Mouse (Mus musculus): ENCODE measurements at regions not wholly inside any gene's neighbourhood (a gene's known extent, or its start where the extent isn't known, plus 50 kb on each side); places are given as distances from the start of the nearest gene placed in this dataset.

DNA sequence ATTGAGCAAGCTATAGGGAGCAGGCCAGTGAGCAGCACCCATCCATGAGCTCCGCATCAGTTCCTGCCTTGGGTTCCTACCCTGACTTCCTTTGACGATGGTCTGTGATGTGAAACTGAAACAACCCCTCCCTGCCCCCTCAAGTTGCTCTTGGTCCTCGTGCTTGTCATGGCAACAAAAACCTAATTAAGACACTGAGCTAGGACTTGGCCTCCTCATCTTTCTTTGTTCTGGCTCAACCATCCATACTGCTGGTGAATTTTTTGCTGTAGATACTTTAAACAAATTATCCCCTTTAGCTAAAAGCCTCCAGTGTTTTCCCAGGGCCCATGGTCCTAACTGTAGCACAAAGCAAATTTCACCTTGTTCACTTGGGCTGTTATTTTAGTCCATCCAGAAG is 129.9 kb upstream of the Peli2 start:
- no peak for DNase-seq (ENCODE audit: low spot score in 2 of 2)

DNA sequence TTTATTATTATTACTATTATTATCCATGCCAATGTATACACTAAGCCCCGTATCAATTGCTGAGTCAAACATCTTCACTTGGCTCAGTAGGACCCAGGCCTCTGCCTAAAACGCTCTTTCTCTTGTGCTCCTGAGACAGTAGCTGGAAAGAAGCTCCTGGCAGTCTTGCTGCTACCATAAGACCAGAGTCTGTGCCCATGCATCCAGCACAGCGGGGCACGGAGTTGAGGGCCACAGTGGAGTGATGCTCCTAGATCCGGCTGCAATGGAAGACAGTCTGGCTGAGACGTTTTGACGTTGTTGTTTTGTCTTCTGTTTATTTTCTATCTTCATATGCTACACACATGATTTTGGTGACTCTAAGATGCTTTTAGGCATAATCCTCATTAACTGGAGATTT is 129.1 kb upstream of the Peli2 start:
- DNase-seq (ENCODE audit: low spot score in 2 of 2): no peak

DNA sequence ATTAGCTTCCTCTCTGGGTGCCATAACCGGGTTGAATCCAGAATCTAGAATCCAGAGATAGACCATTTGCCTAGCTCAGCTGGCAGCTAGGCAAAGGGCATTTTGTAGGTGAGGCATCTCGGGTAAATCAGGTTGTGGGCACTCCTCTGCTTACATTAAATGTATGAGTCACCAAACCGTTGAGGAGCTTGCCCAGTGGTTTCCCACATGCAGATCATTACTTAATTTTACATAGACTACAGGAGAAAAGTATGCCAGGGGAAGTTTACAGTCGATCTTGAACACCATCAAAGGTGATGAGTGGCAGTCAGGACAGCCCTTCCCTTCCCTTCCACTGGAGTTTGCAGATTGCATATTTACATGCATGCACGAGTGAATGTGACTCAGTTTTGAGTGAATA is 128.5 kb upstream of the Peli2 start:
- DNase-seq (ENCODE audit: low spot score in 2 of 2): no peak

DNA sequence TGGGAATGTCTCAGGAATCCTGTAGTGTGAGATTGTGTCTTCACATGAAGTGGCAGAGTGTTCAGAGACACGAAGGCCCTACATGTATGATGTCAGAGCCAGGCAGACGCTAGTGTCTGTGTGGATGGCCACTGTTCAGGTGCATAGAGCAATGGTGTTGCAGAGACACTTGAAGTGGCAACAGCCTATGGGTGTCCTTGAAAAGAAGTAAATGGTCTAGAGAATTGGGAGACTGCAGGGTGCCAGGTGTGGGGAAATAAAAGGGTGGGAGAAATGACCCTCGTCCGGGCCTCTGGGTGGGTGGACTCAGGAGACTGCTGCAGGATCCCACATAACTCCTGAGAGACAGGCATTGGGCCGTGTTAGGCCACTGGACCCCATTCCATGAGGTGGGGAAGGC is 127.8 kb upstream of the Peli2 start:
- DNase-seq (ENCODE audit: low spot score in 2 of 2): no peak

DNA sequence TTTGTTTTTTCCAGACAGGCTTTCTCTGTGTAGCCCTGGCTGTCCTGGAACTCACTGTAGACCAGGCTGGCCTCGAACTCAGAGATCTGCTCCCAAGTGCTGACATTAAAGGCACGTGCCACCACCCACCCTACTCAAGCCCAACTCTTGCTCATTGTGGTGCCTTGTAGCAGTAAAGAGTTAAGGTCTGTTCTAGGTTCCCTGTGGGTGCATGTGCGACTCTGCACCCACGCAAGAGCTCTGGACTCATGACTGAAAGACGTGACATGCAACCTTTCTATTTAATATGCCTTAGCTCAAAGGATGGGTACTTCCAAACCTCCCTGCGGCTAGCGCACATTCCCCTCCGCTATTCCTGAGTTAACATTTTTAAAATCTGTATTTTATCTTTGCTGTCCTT is 121.7 kb upstream of the Peli2 start:
- no peak for DNase-seq (ENCODE audit: low spot score in 2 of 2)

DNA sequence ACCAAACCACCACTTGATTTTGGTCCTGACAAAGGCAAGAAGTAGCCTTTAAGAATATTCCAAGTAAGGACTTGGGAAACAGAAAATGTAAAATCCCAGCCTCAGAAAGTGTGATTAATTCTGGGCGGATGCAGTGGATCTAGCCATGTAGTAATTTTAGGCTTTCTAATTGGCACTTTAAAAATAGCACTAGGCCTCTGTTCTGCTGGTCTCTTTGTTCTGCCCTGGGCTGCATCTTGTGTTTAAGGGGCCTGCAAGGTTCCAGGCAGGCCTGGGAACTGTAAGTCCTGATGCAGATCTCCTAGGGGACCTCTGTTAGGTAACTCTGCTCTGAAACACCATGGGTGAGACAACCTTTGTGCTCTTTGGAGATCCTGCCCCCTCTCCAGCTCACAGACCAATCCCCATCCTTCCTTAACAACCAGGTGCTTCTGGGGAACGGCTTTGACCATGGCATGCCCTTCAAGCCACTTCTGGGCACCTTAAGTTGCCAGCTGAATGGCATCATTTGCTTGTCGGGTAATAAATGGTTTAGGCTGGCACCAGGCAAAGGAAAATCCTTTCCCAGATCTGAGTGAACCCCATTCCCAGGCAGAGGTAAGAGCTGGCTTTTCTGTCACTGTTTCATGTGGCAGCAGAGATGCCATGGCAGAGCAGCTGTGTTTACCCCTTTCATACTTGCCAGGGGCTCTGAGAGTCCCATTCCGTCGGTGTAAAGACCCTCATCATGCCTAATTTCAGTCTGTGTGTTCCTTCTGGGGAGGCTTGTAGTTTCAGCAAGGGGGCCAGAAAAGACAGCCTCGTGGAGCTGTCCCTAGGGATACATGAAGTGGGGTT is 115.3 kb upstream of the Peli2 start:
- DNase-seq (ENCODE audit: low spot score in 2 of 2): no peak

DNA sequence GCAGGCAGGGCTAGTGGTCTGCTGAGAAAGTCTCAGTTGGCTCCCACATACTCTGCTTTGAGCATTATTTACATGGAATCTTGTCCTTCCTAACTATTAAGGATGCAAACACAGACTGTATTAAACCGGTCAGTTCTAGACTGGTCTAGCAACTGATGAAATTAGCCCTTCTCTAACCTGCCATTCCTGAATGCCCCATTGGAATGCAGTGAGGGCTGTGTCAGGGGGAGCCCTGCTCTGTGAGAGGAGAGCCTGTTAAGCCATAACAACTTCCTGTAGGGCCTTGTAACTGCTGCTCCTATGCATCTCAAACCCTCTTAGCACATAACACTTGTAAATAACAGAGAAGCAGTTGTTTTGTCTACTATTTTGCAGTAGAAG is 114.7 kb upstream of the Peli2 start:
- DNase-seq (ENCODE audit: low spot score in 2 of 2): no peak

DNA sequence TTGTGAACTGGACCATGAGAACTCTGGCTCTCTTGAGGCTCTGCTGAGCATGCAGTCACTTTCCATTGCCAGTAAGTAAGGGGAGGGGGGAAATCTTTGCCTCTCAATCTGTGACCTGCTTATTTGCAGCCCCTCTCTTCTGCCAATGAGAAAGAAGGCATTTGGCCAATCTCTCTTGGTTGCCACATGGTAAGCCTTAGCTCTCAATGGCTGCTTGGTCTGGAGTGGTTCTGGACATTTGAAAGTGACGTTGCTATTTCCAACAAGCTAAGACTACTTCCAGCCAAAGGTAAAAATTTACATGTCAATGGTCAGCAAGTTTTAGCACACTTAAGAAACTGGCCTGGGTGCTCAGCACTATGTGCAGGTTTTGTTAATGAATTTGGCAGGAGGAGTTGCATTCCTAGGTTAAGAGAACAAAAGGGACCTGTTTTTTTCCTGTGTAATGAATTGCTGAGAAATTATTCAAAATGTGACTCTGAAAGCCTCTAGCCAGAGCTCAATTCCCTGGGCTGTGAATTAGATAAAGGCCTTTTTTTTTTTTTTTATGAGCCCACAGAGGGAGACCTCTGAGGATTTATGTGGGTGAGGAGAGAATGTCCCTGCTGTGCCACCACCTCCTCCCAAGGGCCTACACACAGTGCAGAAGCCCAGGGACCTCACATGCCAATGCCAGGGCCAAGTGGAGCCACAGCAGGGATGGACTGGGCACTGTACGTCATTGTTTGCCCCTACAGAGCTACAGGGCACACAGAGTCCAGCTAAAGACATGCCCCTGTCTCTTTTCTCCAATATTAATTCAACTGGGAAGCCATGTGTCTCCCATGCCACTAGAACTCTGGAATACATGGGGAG is 108.0 kb upstream of the Peli2 start:
- peak; percentile 12 to 52 for DNase-seq (ENCODE audit: low spot score in 2 of 2)

DNA sequence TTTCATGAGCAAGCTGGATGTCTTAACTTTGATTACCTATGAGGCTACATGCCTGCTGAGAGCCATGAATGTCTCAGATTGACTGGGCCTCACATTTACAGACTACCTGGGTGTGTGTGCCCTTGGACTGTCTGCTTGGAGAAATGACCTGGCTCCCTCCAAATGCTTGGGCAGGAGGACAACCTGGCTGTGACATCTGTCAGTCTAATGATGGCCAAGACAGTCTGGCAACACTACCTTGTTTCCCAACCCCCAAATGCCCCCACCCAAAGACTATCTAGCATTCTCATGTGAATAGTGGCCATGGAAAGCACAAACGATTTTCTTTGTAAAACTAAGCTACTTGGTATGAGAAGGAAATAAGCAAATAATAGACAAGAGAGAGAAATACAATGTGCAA is 107.2 kb upstream of the Peli2 start:
- DNase-seq (ENCODE audit: low spot score in 2 of 2): no peak

DNA sequence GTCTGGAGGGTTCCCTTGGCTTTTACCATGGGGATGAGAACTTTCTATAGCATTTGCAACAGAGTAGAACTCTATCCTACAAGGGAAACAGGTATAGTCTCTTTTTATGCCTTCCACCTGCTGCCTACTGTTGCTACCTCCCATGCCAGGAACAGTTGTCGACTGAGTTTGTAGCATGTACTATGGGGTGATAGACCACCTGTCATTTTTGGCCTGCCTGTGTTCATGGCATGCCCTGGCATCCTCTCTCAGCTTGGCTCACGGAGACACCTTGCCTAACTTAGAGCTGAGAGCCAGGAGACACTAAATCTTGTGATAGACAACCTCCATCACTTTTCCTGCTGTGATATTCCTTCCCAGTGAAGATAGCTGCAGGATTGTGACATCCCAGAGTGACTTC is 105.8 kb upstream of the Peli2 start:
- DNase-seq (ENCODE audit: low spot score in 2 of 2): no peak

DNA sequence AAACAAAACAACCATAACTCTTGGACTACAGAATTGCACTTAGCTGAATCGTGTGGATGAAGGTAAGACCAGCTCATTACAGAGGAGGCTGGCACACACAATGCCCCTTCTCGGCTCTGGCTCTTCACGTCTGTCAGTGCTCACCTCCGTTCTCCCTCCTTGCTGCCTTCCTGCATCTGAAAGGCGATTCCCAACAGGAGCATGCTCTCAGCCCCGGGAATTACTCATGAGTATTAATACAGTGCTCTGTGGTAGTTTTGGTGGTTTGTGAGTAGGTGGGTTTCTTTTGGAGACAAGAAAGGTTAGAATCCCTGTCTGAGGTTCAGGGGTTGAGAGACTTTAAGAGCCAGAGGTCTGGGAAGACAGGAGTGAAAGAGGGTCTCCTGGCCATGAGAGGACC is 102.7 kb upstream of the Peli2 start:
- no peak for DNase-seq (ENCODE audit: low spot score in 2 of 2)

DNA sequence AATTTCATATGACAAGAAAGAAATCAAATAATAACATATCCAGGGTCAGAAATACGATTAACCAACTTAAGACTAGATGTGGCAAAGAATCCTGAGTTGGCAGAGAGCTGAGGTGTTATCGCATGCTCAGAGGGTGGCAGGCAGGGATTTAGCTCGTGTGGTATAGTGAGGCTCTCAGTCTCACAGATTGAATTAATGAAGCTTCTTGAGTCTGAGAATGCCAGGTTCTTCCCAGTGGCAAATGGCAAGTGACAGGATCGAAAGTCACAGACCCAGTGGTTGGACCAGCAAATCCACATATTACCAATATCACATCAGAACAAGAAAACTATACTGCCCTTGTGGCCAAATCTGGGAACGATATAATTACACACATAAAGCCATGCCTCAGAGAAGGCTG is 101.3 kb upstream of the Peli2 start:
- no peak for DNase-seq (ENCODE audit: low spot score in 2 of 2)

DNA sequence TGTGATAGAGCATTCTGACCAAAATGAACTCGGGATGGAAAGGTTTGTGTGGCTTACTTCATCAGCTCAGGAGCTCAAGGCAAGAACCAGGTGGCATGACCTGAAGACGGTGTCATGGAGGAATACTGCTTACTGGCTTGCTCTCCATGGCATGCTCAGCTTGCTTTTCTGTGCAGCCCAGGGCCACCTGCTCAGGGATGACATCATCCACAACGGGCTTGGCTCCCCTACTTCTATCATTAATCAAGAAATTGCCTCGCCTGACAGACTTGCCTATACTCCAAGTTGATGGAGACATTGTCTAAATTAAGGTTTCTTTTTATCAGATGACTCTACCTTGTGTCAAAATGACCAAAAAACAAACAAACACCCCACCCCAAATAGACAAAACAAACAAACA is 98.4 kb upstream of the Peli2 start:
- DNase-seq (ENCODE audit: low spot score in 2 of 2): no peak

DNA sequence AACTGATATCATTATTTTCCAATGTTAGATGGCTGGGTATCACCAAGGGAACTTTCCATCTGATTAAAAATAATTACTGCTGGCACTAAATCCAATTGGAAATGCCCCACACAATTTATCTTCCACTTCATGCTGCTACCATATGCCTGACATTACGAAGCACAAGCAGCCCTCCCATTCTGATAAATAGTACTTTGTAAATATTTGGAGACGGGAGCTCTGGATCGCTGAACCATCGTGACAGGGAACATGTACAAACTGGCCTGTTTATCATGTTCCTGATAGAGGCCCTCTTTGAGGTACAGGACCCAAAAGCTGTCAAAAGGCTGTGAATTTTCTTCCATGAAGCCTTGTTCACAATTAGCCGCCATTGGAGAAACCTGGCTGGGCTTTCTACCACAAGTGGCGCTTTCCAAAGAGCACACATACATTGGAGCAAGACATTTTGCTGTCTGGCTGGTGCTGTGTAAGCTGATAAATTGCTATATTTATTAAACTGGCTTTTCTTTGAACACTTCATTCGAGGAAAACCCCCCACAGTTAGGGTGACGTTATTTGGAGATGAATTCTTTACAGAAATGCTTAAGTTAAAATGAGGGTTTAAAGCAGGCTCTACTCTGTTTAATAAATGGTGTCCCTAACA is 96.5 kb upstream of the Peli2 start:
- DNase-seq (ENCODE audit: low spot score in 2 of 2): no peak

DNA sequence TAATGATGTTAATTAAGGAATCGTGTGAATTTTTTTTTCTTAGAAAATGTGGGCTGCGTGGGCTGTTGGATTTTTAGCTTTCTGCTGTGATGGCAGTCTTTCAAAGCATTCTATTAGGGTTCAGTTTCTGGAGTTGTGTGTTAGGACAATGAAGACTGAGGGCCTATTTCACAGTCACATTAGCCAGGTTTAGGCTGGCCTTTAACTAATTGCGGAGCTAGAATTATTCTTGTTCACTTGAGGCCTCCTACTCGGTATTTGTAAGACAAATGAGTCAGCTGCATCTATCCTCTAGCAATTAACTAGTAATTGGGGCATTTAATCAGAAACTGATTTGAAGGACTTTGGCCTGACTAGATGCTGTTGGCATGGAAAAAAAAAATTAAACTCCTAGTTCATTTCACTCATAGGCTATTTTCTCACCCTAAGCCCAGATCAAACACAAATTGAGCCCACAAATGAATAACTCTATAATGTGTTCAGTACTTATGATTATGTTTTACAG is 81.3 kb upstream of the Peli2 start:
- peak in 1 of 2 experiments; percentile 20 for DNase-seq (ENCODE audit: low spot score in 2 of 2)

DNA sequence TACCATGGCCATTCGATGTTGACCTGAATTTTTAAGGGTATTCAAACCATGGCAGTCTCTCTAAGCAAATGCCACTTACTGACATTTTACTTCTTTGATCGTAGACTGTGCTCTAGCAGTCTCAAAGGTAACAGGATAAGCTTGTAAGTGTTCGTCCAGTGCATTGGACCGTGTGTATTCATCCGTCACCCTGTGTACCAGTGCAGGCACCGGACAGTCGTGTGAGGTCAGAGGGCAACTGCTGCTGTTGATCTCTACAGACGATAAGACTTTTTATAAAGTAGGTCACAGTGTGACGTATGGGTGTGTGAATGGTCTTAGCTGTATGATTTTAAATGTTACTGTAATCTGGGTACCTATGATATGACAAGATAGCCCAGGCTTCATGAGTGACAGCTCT is 74.5 kb upstream of the Peli2 start:
- DNase-seq (ENCODE audit: low spot score in 2 of 2): no peak

DNA sequence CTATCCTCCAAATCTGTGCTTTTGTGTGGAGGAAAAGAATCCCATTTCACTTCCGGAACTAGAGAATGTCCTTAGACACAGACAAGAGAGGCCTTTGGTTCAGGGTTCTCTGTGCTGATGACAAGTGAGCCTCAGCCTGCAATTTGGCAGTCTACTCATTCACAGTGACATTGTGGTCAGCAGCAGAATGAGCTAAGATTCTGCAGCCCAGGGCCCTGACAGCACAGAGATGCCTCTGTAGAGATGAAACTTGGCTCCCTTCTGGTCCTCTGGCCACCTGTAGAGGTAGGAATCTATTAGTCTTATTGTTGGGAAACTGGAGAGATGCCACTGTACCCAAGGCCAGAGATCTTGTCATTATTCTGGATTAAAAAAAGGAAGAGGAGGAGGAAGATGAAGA is 73.8 kb upstream of the Peli2 start:
- no peak for DNase-seq (ENCODE audit: low spot score in 2 of 2)

DNA sequence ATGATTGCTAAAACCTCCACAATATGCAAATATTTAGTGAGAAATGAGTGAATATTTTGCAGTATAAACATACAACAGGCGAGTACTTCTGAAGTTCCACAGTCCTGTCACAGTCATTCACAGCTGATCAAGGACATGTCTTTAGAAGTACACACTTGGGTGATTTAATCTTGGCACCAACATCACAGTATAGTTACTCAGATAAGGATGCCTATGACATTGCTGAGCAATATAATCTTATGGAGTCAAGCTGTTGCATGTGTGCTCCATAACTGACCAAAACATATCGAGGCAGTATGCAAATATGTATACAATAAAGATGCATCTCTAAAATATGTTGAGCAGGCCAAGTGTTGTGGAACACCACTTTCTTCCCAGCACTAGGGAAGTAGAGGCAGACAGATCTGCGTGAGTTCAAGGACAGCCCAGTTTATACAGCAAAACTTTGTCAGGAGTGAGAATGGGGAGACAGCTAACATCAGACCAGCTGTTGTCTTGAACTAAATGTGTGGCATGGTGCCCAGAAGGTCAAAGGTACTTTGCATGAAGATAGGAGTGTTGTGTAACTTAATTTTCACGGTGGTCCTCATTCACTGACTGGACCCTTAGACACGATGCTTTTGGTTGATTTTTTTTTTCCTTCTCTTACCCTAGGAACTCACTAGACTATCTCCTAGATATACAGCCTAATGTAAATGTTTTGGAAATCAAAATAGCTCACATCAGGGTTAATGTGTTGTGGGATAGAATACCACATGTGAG is 70.7 kb upstream of the Peli2 start:
- DNase-seq (ENCODE audit: low spot score in 2 of 2): no peak

DNA sequence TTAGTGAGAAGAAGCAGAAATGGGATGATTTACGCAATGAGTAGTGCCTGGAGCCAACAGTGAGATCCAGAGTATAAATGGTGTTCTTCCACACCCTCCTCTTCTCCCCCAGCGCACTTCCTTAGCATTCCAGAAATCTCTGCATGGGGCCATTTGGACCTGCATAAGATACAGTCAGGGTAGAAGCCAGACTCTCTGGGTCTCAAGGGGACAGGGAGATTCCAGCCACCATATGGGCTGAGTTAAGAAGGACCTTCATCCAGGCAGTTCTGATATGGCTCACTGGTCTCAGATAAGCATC is 70.2 kb upstream of the Peli2 start:
- DNase-seq (ENCODE audit: low spot score in 2 of 2): no peak

DNA sequence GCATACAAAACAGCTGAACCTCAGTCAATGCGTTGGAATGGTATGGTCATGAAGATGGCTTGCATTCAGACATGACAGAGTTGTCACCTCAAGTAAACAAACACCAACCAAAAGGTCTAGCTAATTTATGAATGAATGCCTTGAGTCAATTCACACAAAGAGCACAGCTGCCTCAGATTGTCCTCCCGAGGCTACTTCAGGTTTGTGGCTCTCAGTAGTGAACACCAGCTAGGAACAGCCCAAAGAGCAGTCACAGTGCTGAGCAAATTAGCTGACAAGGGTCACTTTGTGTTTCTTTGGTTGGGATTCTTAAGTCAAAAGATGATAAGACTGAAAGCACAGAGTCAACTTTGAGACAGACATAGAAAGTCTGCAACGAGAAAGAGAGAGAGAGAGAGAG is 68.7 kb upstream of the Peli2 start:
- DNase-seq (ENCODE audit: low spot score in 2 of 2): no peak

DNA sequence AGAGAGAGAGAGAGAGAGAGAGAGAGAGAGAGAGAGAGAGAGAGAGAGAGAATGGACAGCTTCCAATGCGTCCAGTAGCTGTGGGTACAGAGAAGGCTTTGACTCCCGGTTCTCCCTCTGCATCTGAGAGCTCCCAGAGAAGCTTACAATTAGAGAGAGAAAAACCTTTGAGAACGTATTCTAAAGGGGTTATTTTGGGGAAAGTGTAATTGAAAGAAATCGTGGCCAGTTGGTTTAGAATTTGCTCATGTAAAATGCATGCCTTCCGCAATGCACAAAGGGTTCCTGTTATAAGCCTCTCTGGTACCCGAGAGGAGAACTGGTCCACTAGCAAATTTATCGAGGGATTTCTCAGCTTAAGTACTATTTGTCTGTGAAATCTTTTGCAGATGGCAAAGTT is 68.2 kb upstream of the Peli2 start:
- DNase-seq (ENCODE audit: low spot score in 2 of 2): peak in 1 of 2 experiments; percentile 21

DNA sequence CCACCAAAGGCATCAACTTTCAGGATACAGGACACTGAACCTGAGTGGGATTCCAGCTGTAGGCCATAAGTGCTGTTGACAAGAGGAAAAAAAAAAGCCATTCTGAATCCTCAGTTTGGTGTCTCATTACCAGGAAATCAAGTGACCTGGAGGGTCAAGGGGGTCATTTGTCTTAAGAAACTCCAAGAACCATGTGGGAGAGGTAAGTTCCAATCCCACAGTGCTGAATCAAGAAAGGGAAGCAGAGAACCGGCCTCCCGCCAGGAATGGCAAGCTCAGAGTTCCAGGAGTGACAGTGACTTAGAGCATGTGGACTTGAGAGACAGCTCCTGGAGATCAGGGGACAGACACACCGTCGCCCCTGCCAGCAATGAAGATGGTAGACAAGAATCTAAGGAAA is 67.5 kb upstream of the Peli2 start:
- no peak for DNase-seq (ENCODE audit: low spot score in 2 of 2)

All from left cerebral cortex, adult 9 months (tissue).